Mouse (Mus musculus): ENCODE results near the gene Scd4. TPM values are rescaled to one million over a fixed set of nuclear protein-coding genes. Genes with fewer than 3 reads are reported as not detected.
A peak's percentile ranks its signal among the peaks of the same experiment; 100 is the strongest.

Gene Scd4
- total RNA-seq, 4 experiments from 2014 or later: 0.13 TPM; not detected in 3

GRCm38 (mm10) chr19:44377629-44378375 is 44.9 kb downstream of the Scd4 start:
- DNase-seq (ENCODE audit: low spot score in 2 of 2): no peak

GRCm38 (mm10) chr19:44379090-44379489 is 46.2 kb downstream of the Scd4 start:
- no peak for DNase-seq (ENCODE audit: low spot score in 2 of 2)

GRCm38 (mm10) chr19:44380065-44380464 is 47.2 kb downstream of the Scd4 start:
- no peak for DNase-seq (ENCODE audit: low spot score in 2 of 2)

- no peak for DNase-seq (ENCODE audit: low spot score in 2 of 2)
Observed at GRCm38 (mm10) chr19:44382682-44383321, 49.9 kb downstream of the Scd4 start.

GRCm38 (mm10) chr19:44385887-44386498 is 53.1 kb downstream of the Scd4 start:
- DNase-seq (ENCODE audit: low spot score in 2 of 2): no peak

GRCm38 (mm10) chr19:44387089-44387671 is 54.3 kb downstream of the Scd4 start:
- no peak for DNase-seq (ENCODE audit: low spot score in 2 of 2)

GRCm38 (mm10) chr19:44387746-44388474 is 55.0 kb downstream of the Scd4 start:
- DNase-seq (ENCODE audit: low spot score in 2 of 2): no peak

- peak; percentile 89 to 92 for DNase-seq (ENCODE audit: low spot score in 2 of 2)
Observed at GRCm38 (mm10) chr19:44388475-44389428, 55.9 kb downstream of the Scd4 start.

GRCm38 (mm10) chr19:44389507-44389906 is 56.6 kb downstream of the Scd4 start:
- no peak for DNase-seq (ENCODE audit: low spot score in 2 of 2)

GRCm38 (mm10) chr19:44391856-44392255 is 59.0 kb downstream of the Scd4 start:
- no peak for DNase-seq (ENCODE audit: low spot score in 2 of 2)

GRCm38 (mm10) chr19:44392339-44393009 is 59.6 kb downstream of the Scd4 start:
- no peak for DNase-seq (ENCODE audit: low spot score in 2 of 2)

- no peak for DNase-seq (ENCODE audit: low spot score in 2 of 2)
Observed at GRCm38 (mm10) chr19:44393962-44394422, 61.1 kb downstream of the Scd4 start.

GRCm38 (mm10) chr19:44394972-44395371 is 62.1 kb downstream of the Scd4 start:
- DNase-seq (ENCODE audit: low spot score in 2 of 2): no peak

Small RNA genes lying within 50 kb of the gene (microRNA-seq; reads per million reads assigned to microRNA genes)
- not detected for gene Mir5114

Other genes starting within 250 kb of the Scd4 start
- 10 to 100 TPM; 11.9 to 18.3 (median 14.9) TPM for gene Chuk, start 225.6 kb upstream of the Scd4 start, total RNA-seq (2022)
- 1 to 10 TPM; 6.3 to 8.0 (median 6.5) TPM for gene Cwf19l1, start 197.2 kb upstream of the Scd4 start, total RNA-seq (2022)
- gene Bloc1s2, start 186.6 kb upstream of the Scd4 start, total RNA-seq (2022): 10 to 100 TPM; 13.0 to 16.2 (median 14.0) TPM
- not detected for gene Pkd2l1, start 140.7 kb upstream of the Scd4 start, total RNA-seq (2022)
- not detected for gene Scd3, start 129.8 kb upstream of the Scd4 start, total RNA-seq (2022)
- gene Scd2, start 39.4 kb upstream of the Scd4 start, total RNA-seq (2022): 1 to 10 TPM; 3.7 to 7.8 (median 7.1) TPM
- gene Scd1, start 74.8 kb downstream of the Scd4 start, total RNA-seq (2022): 10 to 100 TPM in 3 of 4 experiments, 1 to 10 TPM in 1; 9.2 to 25.2 (median 14.3) TPM
- not detected for gene Wnt8b, start 160.4 kb downstream of the Scd4 start, total RNA-seq (2022)
- 10 to 100 TPM; 18.0 to 21.4 (median 19.5) TPM for gene Sec31b, start 212.8 kb downstream of the Scd4 start, total RNA-seq (2022)
- not detected for gene Gm20538, start 219.7 kb downstream of the Scd4 start, total RNA-seq (2022)
- 100 to 1,000 TPM; 871 to 993 (median 922) TPM for gene Ndufb8, start 222.3 kb downstream of the Scd4 start, total RNA-seq (2022)
- 100 to 1,000 TPM; 122 to 163 (median 137) TPM for gene Hif1an, start 229.8 kb downstream of the Scd4 start, total RNA-seq (2022)

All from gastrocnemius, adult 8-10 months (tissue).